Mouse (Mus musculus) cerebellum, postnatal 14 days (tissue): ENCODE results near the gene Gm21988.

Experiments used
- DNase-seq, 2 experiments: peaks; one replicate each; pipeline ENCODE4 v3.0.0; 2021; ENCODE audit warnings: mixed read lengths in 2 of 2

The Gm21988 gene

DNA sequence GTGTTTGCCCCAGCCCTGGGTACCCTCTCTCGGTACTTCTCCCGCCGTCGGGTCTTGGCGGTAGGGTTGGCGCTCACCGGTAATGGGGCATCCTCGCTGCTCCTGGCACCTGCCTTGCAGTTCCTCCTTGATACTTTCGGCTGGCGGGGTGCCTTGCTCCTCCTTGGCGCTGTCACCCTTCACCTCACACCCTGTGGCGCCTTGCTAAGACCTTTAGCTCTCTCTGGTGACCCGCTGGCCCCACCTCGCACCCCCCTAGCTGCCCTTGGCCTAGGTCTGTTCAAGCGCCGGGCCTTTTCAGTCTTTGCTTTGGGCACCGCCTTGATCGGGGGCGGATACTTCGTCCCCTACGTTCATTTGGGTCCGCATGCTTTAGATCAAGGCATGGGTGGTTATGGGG, 24.3 kb downstream of the Gm21988 start:
- DNase-seq = no peak

DNA sequence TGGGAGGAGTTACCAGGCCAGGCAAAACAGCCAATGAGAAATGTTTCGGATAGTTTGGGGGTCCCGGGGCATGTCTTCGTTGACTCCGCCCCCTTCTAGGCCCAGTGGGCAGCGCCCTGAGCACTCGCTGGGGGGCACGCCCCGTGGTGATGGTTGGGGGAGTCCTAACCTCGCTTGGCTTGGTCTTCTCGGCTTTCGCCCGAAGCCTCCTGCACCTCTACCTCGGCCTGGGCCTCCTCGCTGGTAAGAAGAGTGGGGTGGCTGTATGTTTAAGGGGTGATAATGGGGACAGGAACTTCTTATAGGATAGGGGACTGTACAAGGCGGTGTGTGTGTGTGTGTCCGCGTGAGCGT, 24.8 kb downstream of the Gm21988 start:
- DNase-seq = peak in 1 of 2 experiments; percentile 56

DNA sequence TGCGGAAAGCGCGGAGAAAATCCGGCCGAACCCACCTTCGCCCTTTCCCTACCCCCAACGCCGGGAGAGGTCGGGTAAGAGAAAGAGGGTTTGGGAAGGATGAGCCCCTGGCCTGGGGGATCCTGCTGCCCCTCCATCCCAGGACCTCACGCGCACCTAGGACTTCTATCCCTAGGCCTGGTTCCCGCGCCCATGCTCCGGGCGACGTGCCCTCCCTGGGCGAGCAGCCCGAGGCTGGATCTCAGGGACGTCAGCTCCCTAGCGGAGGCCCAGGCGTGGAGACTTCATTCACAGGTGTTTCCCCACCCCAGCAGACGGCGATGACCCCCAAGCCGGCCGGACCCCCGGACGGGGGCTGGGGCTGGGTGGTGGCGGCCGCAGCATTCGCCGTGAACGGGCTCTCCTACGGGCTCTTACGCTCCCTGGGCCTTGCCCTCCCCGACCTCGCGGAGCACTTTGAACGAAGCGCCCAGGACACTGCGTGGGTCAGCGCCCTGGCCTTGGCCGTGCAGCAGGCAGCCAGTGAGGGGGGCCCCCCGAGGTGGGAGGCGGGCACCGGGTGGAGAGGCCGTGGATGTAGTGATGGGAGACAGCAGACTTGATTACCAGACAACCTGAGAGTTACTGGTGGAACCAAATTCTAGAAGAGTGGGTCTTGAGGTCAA, 25.3 kb downstream of the Gm21988 start:
- DNase-seq = peak; percentile 68 to 72

DNA sequence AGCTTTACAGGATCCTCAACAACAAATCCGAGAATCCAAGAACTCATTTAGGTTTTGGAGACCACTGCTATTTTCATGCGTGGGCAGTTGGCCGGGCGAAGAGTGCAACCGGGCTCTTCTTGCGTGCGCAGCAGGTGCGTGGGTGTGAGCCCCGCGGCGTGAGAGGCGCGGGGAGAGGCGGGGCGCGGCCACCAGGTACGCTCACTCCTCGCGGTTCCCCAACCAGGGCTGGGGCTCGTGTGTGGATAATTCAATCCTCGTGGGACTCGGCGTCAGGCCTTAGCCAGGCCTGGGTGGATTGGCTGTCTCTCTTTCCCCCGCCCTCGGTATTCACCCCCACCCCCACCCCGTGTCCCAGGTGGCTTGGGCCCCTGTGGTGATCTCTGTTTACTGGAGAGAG, 25.9 kb downstream of the Gm21988 start:
- peak; percentile 78 to 79 for DNase-seq

DNA sequence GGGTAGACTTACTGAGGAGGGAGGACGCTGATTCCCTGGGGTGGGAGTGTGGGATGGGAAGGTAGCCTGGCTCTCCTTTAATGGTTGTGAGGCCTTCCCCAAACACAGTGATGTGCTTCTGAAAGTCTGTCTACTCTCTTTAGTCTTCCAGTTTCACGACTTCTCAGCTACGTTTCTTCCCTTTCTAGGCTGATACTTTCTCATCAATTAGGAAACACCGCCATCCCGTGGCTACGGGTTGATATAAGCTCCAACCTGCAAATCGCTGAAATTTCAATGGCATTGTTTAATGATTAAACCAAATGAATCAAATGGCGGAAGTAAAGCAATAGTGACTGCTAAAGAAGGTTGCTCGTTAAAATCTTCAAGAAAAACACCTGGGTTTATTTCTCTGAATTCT, 26.7 kb downstream of the Gm21988 start:
- peak; percentile 88 for DNase-seq

DNA sequence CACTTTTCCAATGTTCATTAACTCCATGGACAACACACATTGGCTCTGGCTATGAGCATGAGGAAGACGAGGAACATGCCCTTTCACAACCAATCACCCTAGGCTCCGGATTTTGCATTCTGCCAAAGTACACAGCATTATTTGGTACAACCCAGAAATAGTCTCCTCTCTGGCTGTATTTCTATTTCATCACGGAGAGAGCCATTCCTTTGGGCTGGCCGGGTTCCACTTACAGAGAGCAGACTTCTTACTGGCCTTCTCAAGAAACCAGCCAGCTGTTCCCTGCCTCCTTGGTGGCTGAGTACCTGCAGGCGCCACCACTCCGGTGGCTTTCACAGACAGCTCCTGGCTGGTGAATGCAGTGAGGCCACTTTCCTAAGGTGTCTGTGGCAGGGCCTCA, 27.2 kb downstream of the Gm21988 start, which contains the start of gene Slc16a11:
Slc16a11 (plus strand) TSS at position 330 of the 400 bp plus-strand sequence.
- peak in 1 of 2 experiments; percentile 50 for DNase-seq

DNA sequence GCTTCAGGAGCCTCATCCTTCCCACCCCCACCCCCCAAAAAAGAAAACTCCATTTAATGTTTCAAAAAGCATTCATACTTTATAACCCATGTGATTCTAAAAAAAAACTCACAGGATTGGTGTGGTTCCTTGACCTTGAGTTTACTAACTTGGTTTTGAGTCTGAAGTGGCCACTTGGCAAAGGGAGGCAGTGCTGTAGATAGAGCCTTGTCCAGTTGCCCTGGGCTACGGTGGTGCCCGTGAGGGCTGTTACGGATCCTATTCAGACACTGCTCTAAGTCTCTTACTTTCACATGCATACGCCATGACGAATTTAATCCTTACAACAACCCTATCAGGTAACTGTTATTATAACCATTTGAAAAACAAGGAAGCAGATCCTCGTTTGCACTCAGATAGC, 27.7 kb downstream of the Gm21988 start:
- DNase-seq = no peak

DNA sequence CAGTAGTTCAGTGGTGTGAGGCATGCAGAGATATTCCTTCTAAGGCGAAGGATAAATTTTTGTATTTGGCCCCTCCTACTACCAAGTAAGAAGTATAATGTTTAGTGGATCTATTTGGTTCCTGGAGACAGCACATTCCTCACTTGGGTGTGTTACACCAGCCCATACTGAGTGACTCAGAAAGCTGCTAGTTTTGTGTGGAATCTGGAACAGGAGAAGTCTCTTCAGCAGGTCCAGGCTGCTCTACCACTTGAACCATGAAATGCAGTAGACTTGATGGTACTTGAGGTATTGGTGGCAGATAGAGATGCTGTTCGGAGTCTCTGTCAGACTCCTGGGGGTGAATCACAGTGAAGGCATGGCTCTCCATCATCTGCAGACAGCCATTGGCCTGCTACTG, 28.9 kb downstream of the Gm21988 start:
- DNase-seq = no peak

DNA sequence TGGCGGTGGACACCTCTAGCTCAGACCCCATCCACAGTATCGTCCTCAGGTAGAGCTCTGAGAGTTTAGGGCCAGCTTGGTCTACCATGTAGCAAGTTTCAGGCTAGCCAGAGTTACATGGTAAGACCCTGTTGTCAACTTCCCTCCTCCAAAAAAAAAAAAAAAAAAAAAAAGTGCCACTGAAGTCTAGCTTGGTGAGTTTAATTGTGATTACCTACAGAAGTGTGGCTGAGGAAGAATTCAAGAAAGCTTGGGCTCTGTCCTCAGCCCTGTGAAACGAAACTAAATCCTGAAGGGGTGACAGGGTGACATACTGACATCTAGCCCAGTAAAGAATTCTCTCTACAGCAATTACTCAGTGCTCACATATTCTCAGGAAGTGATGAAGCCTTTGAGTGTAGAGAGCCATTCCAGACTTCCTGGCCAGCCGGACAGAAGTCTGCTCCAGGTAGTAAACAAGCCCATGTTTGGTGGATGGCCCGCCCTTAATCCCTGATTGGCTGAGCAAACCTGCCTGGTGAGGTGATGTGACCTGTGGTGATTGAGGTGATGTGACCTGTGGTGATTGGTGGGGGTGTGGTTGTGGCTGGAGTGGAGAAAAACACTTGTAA, 30.7 kb downstream of the Gm21988 start:
- DNase-seq = no peak

DNA sequence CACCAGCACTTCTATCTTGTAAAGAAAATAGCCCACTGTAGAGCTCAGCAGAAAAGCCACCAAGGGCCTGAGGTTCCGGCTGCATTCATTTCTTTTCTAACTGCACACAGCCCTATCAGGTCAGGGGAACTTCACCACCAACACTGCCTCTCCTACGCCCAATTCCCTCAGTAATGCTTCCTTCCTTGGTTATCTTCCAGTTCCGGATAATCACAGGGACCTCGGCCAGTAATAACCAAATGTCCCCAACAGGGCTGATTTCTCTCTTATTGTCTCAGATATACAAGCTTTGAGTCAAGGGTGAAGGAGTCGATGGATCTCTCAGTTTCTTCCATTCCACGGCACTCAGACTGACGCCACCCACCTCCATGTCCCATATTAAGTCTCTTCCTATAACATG, 32.3 kb downstream of the Gm21988 start:
- DNase-seq = no peak

DNA sequence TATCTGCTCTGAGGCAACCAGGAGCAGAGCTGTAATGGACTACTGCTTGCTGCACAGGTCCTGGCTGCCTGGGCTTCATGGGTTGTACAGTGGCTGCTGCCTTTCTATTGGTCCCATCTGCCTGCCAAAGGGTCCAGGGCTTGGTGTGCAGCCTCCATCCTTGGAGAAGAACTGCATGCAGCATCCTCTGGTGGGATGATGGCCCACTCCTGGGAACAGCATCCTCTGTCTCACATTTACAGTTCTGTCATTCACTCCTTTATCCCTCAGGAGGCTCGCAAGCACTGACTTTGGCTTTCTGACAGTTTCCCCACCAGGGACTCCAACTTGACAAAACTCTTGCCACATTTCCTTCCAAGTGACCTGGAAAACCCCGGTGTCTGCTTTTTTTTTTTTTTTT, 32.8 kb downstream of the Gm21988 start:
- DNase-seq = no peak

DNA sequence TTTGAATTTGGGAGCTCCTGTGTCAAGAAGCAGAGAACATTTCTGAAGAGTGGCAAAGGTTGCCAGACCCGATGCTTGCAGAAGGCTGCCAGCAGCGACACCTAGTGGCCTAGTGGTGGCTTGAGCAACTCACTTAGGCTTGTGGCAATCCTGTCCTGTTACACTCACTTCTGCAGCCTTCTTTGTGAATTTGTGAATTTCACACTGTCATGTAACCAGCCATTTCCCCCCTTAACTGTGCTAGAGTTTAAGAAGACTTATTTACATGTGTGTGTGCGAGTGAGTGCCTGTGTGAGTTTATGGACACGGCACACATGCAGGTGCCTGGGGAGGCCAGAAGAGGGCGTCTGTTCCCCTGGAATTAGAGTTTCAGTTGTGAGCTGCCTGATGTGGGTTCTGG, 37.9 kb downstream of the Gm21988 start:
- DNase-seq = peak; percentile 93 to 96

DNA sequence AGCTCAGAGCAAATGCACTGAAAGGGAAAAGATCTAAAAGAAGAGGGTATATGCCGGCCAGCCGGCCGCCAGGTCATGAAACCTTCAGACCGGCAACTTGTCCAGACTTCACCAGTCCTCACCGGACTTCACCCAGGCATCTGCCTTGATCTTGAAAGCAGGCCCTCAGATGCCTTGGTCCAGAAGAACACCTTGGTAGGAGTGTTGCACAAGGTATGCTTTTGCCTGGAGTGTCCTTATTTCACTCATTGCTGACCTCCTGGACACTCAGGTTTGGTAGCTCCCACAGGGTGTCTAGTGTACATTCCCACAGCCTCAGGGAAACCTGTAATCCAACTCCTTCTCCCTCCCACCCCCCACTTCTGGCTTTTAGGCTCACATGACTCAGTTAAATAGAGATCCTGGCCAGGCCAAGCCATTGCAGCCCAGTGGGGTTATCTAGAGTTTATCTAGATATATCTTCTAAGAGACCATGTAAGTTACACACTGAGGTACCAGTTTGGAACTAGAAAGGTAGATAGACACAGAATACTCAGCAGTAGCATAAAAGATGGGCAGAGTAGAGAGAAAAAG, 39.5 kb downstream of the Gm21988 start:
- DNase-seq = no peak

DNA sequence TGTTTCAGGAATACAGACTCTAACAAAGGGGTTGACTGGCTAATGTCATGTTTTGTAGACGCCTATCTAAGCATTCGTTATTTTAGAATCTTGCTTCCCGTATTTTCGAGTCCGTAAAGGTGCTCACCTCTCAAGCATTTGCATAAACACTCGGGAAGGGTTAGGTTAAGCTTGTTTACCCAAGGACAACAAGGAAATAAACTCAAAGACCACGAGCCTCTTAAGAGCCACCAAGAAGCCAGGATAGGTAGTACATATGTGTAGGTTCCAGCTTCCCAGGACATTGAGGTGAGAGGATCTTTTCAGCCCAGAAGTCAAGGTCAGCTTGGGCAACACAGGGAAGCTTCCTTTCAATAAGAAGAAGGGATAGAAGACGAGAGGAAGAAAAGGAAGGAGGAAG, 40.5 kb downstream of the Gm21988 start:
- no peak for DNase-seq

DNA sequence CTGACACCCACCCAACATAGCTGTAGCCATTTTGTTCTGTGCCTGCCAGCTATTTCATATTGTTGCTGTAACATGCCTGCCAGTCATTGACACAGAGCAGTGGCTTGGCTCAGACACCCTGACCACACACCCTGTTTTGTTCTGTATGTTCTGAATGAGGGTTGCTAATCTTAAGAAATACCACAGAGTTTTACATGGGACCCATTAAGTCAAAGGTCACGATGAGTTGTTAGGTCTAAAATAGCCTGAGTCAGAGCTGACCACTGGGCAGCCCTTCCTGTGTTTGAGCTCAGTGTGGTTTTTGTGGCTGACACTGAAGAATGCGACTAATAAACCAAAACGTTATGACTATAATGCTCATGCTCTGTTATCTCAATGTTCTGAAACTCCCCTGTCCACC, 41.3 kb downstream of the Gm21988 start:
- no peak for DNase-seq

DNA sequence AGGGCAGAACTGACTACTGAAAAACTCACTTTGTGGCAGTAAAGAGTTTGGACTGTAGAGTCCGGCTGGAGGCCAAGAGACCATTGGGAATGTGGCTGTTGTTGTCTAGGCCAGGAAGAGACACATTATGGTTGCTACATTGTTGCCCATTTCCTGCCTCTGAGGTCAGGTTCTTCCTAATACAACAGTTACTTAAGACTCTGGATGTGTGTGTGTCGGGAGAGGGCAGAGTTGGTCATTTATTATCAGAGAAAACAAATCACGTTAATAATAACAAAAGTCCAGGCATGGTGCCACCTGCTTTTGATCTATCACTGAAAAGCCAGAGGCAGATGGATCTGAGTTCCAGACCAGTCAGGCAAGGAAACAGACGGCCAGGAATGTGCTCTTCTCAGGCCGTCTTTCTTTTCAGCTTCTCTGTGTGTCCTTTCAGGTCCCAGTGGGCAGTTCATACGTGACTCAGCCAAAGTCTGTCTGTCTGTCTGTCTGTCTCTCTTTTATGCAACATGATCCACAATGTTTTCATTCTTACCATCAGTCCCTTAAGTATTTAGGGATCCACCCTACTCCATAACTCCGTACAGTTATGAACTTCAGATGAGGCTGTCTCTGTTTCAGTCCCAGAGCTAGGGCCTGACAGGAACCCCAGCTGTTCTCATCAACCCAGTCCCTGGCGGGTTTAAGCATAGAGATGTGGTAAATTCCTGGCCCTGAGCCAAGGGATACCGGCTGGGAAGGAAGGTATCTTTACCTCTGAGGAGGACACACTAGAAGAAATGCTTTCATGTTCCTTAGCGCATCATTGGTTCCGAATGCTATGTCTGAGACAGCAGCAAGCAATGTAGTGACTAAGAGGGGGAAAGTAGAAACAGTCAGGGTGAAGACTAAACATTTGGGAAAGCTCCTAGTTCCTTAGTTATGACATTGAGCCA, 46.0 kb downstream of the Gm21988 start:
- no peak for DNase-seq

DNA sequence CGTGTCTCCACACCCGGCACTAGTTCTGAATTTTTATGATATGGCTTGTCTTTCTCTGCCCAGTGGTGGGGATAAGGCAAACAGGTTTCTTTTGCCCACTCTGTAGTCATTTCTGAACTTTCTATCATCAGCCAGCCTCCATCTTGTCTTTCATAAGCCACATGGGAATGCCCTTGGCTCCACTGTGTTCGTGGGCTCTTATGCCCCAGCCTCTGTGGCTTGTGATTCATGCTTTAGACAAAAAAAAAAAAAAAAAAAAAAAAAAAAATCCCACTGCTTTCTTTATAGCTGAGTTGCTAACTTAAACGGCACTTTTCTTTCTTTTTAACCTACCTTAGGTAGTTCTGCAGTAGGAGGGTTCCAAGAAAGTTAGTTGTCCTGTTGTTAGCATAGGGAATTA, 47.5 kb downstream of the Gm21988 start:
- DNase-seq = no peak

DNA sequence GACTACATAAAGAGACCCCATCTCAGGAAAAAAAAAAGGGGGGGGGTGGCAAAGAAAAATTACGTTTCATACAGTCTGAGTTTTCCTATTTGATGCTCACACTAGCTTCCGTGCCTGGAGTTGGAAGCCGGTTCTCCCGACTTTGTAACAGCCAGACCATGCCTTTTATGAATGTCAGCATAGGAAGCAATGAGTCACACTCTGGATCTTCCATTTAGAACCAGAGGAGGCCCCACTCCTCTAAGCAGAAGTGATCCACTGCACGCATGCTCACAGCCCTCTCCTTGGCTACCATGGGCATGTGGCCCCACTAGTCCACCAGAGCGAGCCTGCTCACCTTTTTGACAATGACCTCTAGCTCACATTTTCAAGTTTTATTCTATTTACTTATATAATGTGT, 48.4 kb downstream of the Gm21988 start:
- no peak for DNase-seq

DNA sequence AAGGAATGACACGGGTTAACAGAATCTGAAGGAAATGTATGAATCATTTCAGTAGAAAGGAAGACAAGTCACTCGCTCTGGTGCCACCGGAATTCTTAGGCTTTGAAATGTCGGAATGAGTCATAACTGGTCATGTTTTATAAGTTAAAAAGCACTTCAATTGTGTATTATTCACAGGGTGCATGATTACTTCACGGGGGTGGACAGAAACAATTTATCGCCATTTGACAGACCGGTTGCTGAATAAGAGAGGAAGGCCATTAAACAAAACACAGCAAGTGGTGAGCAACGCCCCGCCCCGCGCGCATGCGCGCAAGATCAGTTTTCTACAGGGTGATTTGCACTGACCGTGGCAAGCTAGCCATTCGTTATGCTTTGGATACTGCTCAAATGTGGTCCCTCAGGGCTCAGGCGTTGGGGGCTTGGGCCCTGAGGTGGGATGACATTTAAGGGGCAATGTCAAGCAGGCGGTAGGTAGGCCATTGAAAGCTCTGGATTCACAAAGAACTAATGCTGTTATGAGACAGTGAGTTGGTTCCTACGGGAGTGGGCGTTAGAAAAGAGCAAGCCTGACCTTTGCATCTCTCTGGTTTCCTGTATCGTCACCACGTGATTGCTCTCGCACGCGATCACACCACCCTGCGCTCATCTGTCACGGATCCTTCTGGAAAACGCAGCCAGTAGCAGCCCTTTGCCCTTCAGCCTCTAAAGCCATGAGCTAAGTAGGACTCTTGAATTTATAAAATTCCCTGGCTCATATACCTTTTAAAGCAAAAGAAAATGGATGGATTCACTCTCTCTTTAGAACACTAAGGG, 50.1 kb downstream of the Gm21988 start:
- no peak for DNase-seq
